Mouse (Mus musculus) liver, embryonic 11.5 days (tissue): ENCODE measurements around the gene H2-Eb2. TPM values are rescaled to one million over a fixed set of nuclear protein-coding genes. Genes with fewer than 3 reads are reported as not detected.
A peak's percentile ranks its signal among the peaks of the same experiment; 100 is the strongest.

Source experiments
- ATAC-seq: fragments of 200-750 bp; cut with Nextera tagmentation; replicated peaks from 2 replicates; pipeline ENCODE4 v1.8.0; 2017; ENCODE audit warnings: moderate number of reproducible peaks, mild to moderate bottlenecking, moderate TSS enrichment, moderate library complexity; ENCODE audit not compliant: low FRiP score
- DNase-seq: peaks from one replicate; pipeline ENCODE4 v3.0.0-alpha.2; 2017; ENCODE audit warnings: low spot score
- H3K27ac ChIP-seq: fragments of 300-500 bp; sonication (generic); 2 replicates; pipeline ENCODE4 v1.5.1; 2014; ENCODE audit warnings: mild to moderate bottlenecking, low read depth, low read length, control low read depth
- H3K27me3 ChIP-seq: fragments of 300-500 bp; sonication (generic); replicated peaks from 2 replicates; pipeline ENCODE4 v1.6.1; 2014; ENCODE audit warnings: low read length, mixed read lengths; ENCODE audit not compliant: control insufficient read depth, insufficient read depth
- H3K36me3 ChIP-seq: fragments of 300-500 bp; sonication (generic); 2 replicates; pipeline ENCODE4 v1.6.1; 2014; ENCODE audit warnings: mild to moderate bottlenecking, low read length, moderate library complexity, mixed read lengths; ENCODE audit not compliant: control insufficient read depth, insufficient read depth
- H3K4me1 ChIP-seq: fragments of 300-500 bp; sonication (generic); replicated peaks from 2 replicates; pipeline ENCODE4 v1.6.1; 2014; ENCODE audit warnings: low read length, mixed read lengths; ENCODE audit not compliant: control insufficient read depth, insufficient read depth
- H3K4me2 ChIP-seq: fragments of 300-500 bp; sonication (generic); 2 replicates; pipeline ENCODE4 v1.6.1; 2014; ENCODE audit warnings: mild to moderate bottlenecking, control low read depth, moderate library complexity
- H3K4me3 ChIP-seq: fragments of 300-500 bp; sonication (generic); 2 replicates; pipeline ENCODE4 v1.5.1; 2014; ENCODE audit warnings: low read depth, low read length, control low read depth
- H3K9ac ChIP-seq: fragments of 300-500 bp; sonication (generic); 2 replicates; pipeline ENCODE4 v1.6.1; 2014; ENCODE audit warnings: low read depth, low read length, control low read depth
- H3K9me3 ChIP-seq: fragments of 300-500 bp; sonication (generic); 2 replicates; pipeline ENCODE4 v1.6.1; 2016; ENCODE audit warnings: low read length, inconsistent platforms, mixed read lengths; ENCODE audit not compliant: control insufficient read depth
- WGBS: fragments of 180-500 bp; shearing (Covaris S2); extraction: QIAGEN DNeasy Blood & Tissue Kit; methylation state at CpG from one replicate; pipeline ENCODE4 v1.1.7; 2014; 5-methylcytosine and 5-hydroxymethylcytosine counted together
- polyA plus RNA-seq: library from polyadenylated mRNA; unstranded; fragments of >200 nt; fragmentation: Nextera tagmentation; extraction: Ambion mirVana; gene quantifications from 2 replicates; pipeline ENCODE4 v1.2.1, GENCODE M21; 2014

The H2-Eb2 gene
- polyA plus RNA-seq, 1 experiment from 2014 or later, result not detected

DNA sequence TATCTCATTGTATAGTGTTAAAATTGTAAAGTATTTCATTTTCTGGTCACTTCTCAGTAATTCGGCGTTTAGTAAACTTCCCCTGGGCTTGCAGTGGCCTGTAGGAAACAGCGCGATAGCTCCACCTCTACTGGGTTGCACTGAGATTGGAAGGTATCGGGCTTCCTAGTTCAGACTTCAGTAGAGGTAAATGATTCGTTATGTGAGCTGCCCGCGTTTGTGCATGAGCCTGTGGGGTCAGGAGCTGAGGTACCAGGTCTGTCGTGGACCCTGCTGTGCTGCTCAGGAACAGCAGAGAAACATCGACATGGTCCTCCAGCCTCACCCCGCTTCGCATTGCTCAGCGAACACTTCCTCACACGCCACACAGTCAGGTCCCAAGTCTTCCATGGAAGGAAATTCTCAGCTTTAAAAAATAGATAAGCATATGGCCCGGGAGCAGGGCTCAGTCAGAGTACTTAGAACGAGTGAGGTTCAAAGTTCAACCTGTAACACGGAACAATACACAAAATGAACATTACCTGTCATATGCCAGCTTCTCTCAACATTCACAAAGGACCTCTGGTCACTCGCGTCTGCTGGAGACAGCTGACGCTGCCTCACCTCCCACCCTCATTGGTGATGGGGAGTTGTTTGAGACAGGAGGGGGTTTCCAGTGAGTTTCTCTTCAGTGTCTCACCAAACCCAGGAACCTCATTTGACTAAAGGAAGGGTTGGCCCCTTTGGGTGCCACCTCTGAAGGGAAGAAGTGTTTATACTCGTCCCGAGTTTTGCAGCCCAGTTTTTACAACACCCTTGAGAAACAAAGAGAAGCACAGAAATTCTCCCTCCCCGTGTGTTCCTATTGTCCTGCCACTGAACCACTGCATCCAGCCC lies 24.5 kb upstream of the H2-Eb2 start:
- H3K9ac ChIP-seq, result no peak overlapping the region
- ATAC-seq, result no peak
- H3K4me1 ChIP-seq, result no peaks in the 10 kb centered on the region
- no peak overlapping the region for H3K4me2 ChIP-seq
- no peak overlapping the region for H3K27ac ChIP-seq
- H3K4me3 ChIP-seq, result no peak overlapping the region
- H3K9me3 ChIP-seq, result no peaks in the 10 kb centered on the region
- DNase-seq, result no peak
- 72% methylated on average over 23 of the region's 23 CpGs for WGBS
- H3K36me3 ChIP-seq, result no peaks in the 10 kb centered on the region
- no peaks in the 10 kb centered on the region for H3K27me3 ChIP-seq

DNA sequence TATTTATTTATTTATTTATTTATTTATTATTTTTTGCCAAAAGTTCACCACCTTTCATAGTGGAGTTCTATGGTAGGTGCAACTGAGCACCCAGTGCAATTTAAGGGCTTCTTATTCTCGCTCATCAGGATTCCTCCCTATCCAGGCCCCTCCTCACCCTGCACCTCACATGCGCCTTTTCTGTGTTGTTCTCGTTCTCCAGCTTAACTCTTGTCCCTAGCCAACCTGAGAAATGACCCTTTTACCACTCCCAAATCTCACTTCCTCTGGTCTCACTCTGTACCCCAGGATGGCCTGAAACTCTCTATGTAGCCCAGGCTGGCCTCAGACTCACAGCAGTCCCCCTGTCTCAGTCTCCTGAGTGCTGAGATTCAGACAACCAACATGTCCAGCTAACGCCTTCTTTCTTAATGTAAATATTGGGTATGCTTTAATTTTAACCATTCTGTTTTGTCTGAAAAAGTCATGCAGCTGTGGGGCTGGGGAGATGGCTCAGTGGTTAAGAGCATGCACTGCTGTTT lies 23.7 kb upstream of the H2-Eb2 start:
- ATAC-seq, result no peak

DNA sequence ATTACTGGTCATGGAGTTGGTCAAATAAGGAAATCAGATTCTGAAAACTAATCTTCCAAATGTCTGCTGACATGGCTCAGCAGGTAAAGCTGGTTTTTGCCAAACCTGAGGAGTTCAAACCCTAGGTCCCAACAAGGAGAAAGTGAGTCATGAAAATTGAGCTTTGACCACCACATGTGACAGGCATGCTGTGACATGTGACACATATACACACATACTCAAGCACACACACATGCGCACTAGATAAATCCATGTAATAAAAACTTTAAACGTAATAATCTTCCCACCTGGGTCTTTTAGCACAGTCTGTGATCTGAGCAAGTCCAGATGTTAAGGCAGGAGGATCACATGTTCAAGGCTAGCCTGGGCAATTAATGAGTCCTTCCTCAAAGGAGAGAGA lies 21.7 kb upstream of the H2-Eb2 start:
- H3K4me2 ChIP-seq, result no peak overlapping the region
- no peak overlapping the region for H3K4me3 ChIP-seq
- H3K36me3 ChIP-seq, result no peaks in the 10 kb centered on the region
- 80% methylated on average over 2 of the region's 2 CpGs for WGBS
- no peaks in the 10 kb centered on the region for H3K4me1 ChIP-seq
- H3K27ac ChIP-seq, result no peak overlapping the region
- DNase-seq (no peak), ATAC-seq (no peak)
- H3K9me3 ChIP-seq, result no peaks in the 10 kb centered on the region
- no peaks in the 10 kb centered on the region for H3K27me3 ChIP-seq
- H3K9ac ChIP-seq, result no peak overlapping the region

More for the DNA sequence above, 23.7 kb upstream of the H2-Eb2 start:
- no peak overlapping the region for H3K9ac ChIP-seq
- no peak for DNase-seq
- H3K4me3 ChIP-seq, result no peak overlapping the region
- WGBS, result 89% methylated on average over 4 of the region's 4 CpGs
- no peak overlapping the region for H3K4me2 ChIP-seq
- no peaks in the 10 kb centered on the region for H3K4me1 ChIP-seq
- H3K36me3 ChIP-seq, result no peaks in the 10 kb centered on the region
- no peaks in the 10 kb centered on the region for H3K9me3 ChIP-seq
- H3K27me3 ChIP-seq, result no peaks in the 10 kb centered on the region
- no peak overlapping the region for H3K27ac ChIP-seq

DNA sequence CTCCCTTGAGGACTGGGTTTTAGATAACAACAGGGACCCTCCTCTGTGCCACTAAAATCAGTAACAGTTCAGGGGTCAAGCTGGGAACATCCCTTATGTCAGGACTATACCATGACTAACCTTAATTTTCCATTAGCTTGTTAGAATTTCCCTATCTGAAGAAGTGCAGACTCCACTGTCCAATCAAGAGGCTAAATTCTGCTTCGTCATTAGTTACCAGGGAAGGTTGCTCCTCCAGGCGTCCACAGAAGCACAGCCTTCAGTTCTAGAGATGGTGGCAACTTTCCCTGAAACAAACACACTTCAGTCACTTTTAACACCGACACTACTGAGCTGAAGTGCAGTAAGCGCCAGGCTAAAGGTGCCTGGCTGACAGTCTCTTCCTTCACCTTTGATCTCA lies 20.7 kb upstream of the H2-Eb2 start:
- no peak for DNase-seq
- Histone ChIP-seq H3K4me2 (no peak overlapping the region), H3K9ac (no peak overlapping the region), H3K4me1 (no peaks in the 10 kb centered on the region), H3K4me3 (no peak overlapping the region), H3K27me3 (no peaks in the 10 kb centered on the region; the same call in 1 of the 2 replicates), H3K36me3 (no peaks in the 10 kb centered on the region), H3K9me3 (no peaks in the 10 kb centered on the region), H3K27ac (no peak overlapping the region)
- ATAC-seq, result no peak
- 19% methylated on average over 4 of the region's 4 CpGs for WGBS

DNA sequence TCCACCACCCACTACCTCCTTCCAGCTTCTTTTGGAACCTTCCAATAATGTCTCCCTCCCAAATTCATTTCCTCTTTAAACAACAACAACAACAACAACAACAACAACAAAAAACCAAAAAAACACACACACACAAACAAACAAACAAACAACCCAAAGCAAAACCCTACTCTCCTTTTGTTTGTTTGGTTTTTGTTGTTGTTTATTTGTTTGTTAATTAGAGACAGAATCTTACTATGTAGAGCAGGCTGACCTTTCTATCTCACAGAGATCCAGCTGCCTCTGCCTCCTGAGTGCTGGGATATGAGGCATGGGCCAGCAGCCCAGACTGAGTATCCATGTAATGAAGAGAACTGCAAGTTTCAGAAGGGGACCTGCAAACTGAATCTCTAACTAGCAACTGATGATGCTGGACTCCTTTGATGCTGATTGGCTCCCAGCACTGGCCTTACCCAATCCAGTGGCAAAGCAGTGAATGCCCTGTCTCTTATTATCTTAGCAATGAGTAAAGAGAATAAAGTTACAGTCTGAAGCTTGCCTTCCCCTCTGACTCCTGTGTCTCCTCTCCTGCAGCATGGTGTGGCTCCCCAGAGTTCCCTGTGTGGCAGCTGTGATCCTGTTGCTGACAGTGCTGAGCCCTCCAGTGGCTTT lies 20.0 kb upstream of the H2-Eb2 start, which contains the start of gene H2-Eb1:
Gene H2-Eb1 (plus strand): TSS at position 488 of the 651 bp plus-strand sequence.
- Histone ChIP-seq H3K9ac (no peak within 1 kb of the TSS), H3K4me3 (no peak within 1 kb of the TSS), H3K9me3 (no peaks in the 10 kb centered on the region), H3K27me3 (no peaks in the 10 kb centered on the region; the same call in 1 of the 2 replicates), H3K27ac (no peak within 1 kb of the TSS), H3K4me1 (no peaks in the 10 kb centered on the region), H3K36me3 (no peaks in the 10 kb centered on the region), H3K4me2 (no peak within 1 kb of the TSS)
- DNase-seq, result no peak
- ATAC-seq, result peak; percentile 51; the same call in 1 of the 2 replicates

DNA sequence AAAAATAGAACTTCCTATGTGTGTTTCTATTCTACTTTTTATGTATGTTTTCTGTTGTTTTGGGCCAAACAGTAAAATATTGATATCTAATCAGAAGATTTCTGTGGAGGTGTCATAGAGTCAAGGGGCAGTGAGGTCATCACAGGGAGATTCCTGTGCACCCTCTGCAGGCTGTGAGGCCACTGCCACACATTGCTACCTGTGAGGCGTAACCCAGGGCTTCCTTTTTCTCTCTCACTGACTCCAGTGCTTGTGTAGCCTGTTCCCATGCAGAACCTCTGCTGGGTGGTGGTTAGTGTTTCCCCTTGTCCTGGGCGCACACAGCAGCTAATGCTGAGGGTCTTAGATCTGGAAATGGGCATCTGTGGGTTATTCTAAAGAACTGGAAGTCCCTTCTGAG lies 19.1 kb upstream of the H2-Eb2 start:
- Histone ChIP-seq H3K4me1 (no peaks in the 10 kb centered on the region), H3K4me3 (no peak overlapping the region), H3K4me2 (no peak overlapping the region), H3K9ac (no peak overlapping the region), H3K27ac (no peak overlapping the region), H3K9me3 (no peaks in the 10 kb centered on the region), H3K36me3 (no peaks in the 10 kb centered on the region), H3K27me3 (no peaks in the 10 kb centered on the region; the same call in 1 of the 2 replicates)
- ATAC-seq, result no peak
- WGBS, result 67% methylated on average over 2 of the region's 2 CpGs
- DNase-seq, result no peak

DNA sequence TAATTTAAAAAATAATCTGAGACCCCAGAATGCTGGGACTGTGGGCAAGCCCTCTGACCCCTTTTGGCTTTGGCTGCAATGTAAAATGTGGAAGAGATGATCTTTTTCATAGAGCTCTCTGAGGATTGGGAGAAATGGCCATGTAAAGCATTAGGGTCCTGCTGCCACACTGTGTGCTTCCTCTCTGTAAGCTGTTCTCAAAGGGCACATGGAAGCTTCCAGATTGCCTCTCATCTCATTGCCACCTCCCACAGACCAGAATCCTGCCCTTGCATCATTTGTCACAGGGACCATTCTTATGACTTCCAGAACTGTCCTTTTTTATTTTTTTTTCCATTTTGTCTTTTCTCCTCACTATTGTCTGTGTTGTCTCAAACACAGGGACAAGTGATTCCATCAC lies 18.2 kb upstream of the H2-Eb2 start:
- no peak for ATAC-seq
- H3K9me3 ChIP-seq, result no peaks in the 10 kb centered on the region
- DNase-seq, result no peak

DNA sequence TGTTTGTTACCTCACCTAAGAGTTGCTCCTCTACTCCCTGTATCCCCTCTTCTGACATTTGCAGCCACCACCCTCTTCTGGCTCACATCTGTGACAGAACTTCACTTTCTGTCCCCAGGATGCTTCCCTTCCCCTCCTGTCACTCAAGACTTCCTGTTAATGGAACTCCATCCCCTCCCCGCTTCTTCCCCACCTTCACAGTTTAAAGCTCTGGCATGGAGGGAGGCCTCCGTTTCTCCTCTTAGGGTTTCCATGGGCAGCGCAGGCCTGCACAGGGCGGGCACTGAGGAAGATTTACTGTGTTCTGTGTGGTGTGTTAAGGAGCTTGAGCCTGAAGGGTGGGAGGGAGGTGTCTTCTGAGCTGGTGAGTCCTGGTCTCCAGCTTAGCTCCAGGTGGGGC lies 17.3 kb upstream of the H2-Eb2 start:
- H3K27ac ChIP-seq, result no peak overlapping the region
- 67% methylated on average over 4 of the region's 4 CpGs for WGBS
- H3K9me3 ChIP-seq, result no peaks in the 10 kb centered on the region
- no peaks in the 10 kb centered on the region for H3K4me1 ChIP-seq
- no peak overlapping the region for H3K4me3 ChIP-seq
- H3K27me3 ChIP-seq, result no peaks in the 10 kb centered on the region; the same call in 1 of the 2 replicates
- no peak overlapping the region for H3K9ac ChIP-seq
- no peak overlapping the region for H3K4me2 ChIP-seq
- DNase-seq, result no peak
- ATAC-seq, result no peak
- H3K36me3 ChIP-seq, result no peaks in the 10 kb centered on the region

More for the DNA sequence above, 18.2 kb upstream of the H2-Eb2 start:
- no peak overlapping the region for H3K27ac ChIP-seq
- no peak overlapping the region for H3K9ac ChIP-seq
- H3K4me1 ChIP-seq, result no peaks in the 10 kb centered on the region
- no peak overlapping the region for H3K4me3 ChIP-seq
- no peaks in the 10 kb centered on the region for H3K36me3 ChIP-seq
- H3K27me3 ChIP-seq, result no peaks in the 10 kb centered on the region; the same call in 1 of the 2 replicates
- H3K4me2 ChIP-seq, result no peak overlapping the region
